Mouse (Mus musculus): ENCODE measurements around the gene Tm4sf5. TPM values are rescaled to one million over a fixed set of nuclear protein-coding genes. Genes with fewer than 3 reads are reported as not detected.

The Tm4sf5 gene
- polyA plus RNA-seq, 1 experiment from 2014 or later, result 4.7 TPM

GRCm38 (mm10) chr11:70502018-70502417, 3.0 kb upstream of the Tm4sf5 start:
- DNase-seq (no peak), ATAC-seq (ENCODE audit: low FRiP score, low TSS enrichment) (no peak)
- H3K36me3 ChIP-seq (ENCODE audit: control insufficient read depth, insufficient read depth, low read length), result no peaks in the 10 kb centered on the region
- H3K4me3 ChIP-seq (replicated peaks; ENCODE audit: low read depth, low read length), result no peak overlapping the region
- no peak overlapping the region for H3K9ac ChIP-seq (replicated peaks; ENCODE audit: low read length)
- no peaks in the 10 kb centered on the region for H3K4me1 ChIP-seq (ENCODE audit: control insufficient read depth, insufficient read depth, low read length)
- no peak overlapping the region for H3K4me2 ChIP-seq (ENCODE audit: low read length)
- H3K27ac ChIP-seq (replicated peaks; ENCODE audit: low read depth, low read length), result no peak overlapping the region
- WGBS, result 76% methylated on average over 3 of the region's 3 CpGs
- no peaks in the 10 kb centered on the region for H3K27me3 ChIP-seq (ENCODE audit: control insufficient read depth, insufficient read depth, low read length)
- no peaks in the 10 kb centered on the region for H3K9me3 ChIP-seq (ENCODE audit: control insufficient read depth, low read length)

- whole genome bisulfite sequencing, result 31% methylated on average over 4 of the region's 4 CpGs
- H3K27me3 ChIP-seq (ENCODE audit: control insufficient read depth, insufficient read depth, low read length), result no peaks in the 10 kb centered on the region
- H3K4me3 ChIP-seq (replicated peaks; ENCODE audit: low read depth, low read length), result no peak overlapping the region
- ATAC-seq (ENCODE audit: low FRiP score, low TSS enrichment) (no peak), DNase-seq (peak; percentile 76)
- H3K36me3 ChIP-seq (ENCODE audit: control insufficient read depth, insufficient read depth, low read length), result no peaks in the 10 kb centered on the region
- no peak overlapping the region for H3K4me2 ChIP-seq (ENCODE audit: low read length)
- no peaks in the 10 kb centered on the region for H3K9me3 ChIP-seq (ENCODE audit: control insufficient read depth, low read length)
- no peak overlapping the region for H3K9ac ChIP-seq (replicated peaks; ENCODE audit: low read length)
- H3K4me1 ChIP-seq (ENCODE audit: control insufficient read depth, insufficient read depth, low read length), result peaks cover 6% of the 10 kb centered on the region; the same call in 1 of the 2 replicates
- no peak overlapping the region for H3K27ac ChIP-seq (replicated peaks; ENCODE audit: low read depth, low read length)
Measured at GRCm38 (mm10) chr11:70506385-70506784, 1.3 kb downstream of the Tm4sf5 start.

- Histone ChIP-seq H3K9ac (replicated peaks; ENCODE audit: low read length) (no peak overlapping the region), H3K4me2 (ENCODE audit: low read length) (no peak overlapping the region), H3K27ac (replicated peaks; ENCODE audit: low read depth, low read length) (no peak overlapping the region), H3K4me1 (ENCODE audit: control insufficient read depth, insufficient read depth, low read length) (peaks cover 6% of the 10 kb centered on the region; the same call in 1 of the 2 replicates), H3K9me3 (ENCODE audit: control insufficient read depth, low read length) (no peaks in the 10 kb centered on the region), H3K36me3 (ENCODE audit: control insufficient read depth, insufficient read depth, low read length) (no peaks in the 10 kb centered on the region), H3K4me3 (replicated peaks; ENCODE audit: low read depth, low read length) (no peak overlapping the region), H3K27me3 (ENCODE audit: control insufficient read depth, insufficient read depth, low read length) (no peaks in the 10 kb centered on the region)
- ATAC-seq (ENCODE audit: low FRiP score, low TSS enrichment) (no peak), DNase-seq (no peak)
- WGBS, result 72% methylated on average over 7 of the region's 7 CpGs
Measured at GRCm38 (mm10) chr11:70506962-70507515, 2.0 kb downstream of the Tm4sf5 start.

- 0 out of 2 replicates have a peak overlapping the region, but pooled peaks have one; percentile 1 for H3K4me3 ChIP-seq (replicated peaks; ENCODE audit: low read depth, low read length)
- ATAC-seq (ENCODE audit: low FRiP score, low TSS enrichment), result no peak; the same call in 1 of the 2 replicates
- H3K9me3 ChIP-seq (ENCODE audit: control insufficient read depth, low read length), result no peaks in the 10 kb centered on the region
- H3K27ac ChIP-seq (replicated peaks; ENCODE audit: low read depth, low read length), result no peak overlapping the region
- WGBS, result 11% methylated on average over 19 of the region's 19 CpGs
- H3K4me1 ChIP-seq (ENCODE audit: control insufficient read depth, insufficient read depth, low read length), result peaks cover 6% of the 10 kb centered on the region; the same call in 1 of the 2 replicates
- peak overlapping the region; percentile 44 for H3K4me2 ChIP-seq (ENCODE audit: low read length)
- no peaks in the 10 kb centered on the region for H3K36me3 ChIP-seq (ENCODE audit: control insufficient read depth, insufficient read depth, low read length)
- H3K9ac ChIP-seq (replicated peaks; ENCODE audit: low read length), result no peak overlapping the region; the same call in 1 of the 2 replicates
- peak; percentile 84 for DNase-seq
- H3K27me3 ChIP-seq (ENCODE audit: control insufficient read depth, insufficient read depth, low read length), result no peaks in the 10 kb centered on the region
Measured at GRCm38 (mm10) chr11:70509753-70510564, 4.9 kb downstream of the Tm4sf5 start.

GRCm38 (mm10) chr11:70511242-70511641, 6.2 kb downstream of the Tm4sf5 start:
- no peaks in the 10 kb centered on the region for H3K27me3 ChIP-seq (ENCODE audit: control insufficient read depth, insufficient read depth, low read length)
- H3K4me3 ChIP-seq (replicated peaks; ENCODE audit: low read depth, low read length), result no peak overlapping the region
- DNase-seq (no peak), ATAC-seq (ENCODE audit: low FRiP score, low TSS enrichment) (no peak)
- 91% methylated on average over 2 of the region's 2 CpGs for WGBS
- no peak overlapping the region for H3K4me2 ChIP-seq (ENCODE audit: low read length)
- no peak overlapping the region for H3K27ac ChIP-seq (replicated peaks; ENCODE audit: low read depth, low read length)
- H3K9ac ChIP-seq (replicated peaks; ENCODE audit: low read length), result no peak overlapping the region
- H3K4me1 ChIP-seq (ENCODE audit: control insufficient read depth, insufficient read depth, low read length), result peaks cover 6% of the 10 kb centered on the region; the same call in 1 of the 2 replicates
- H3K9me3 ChIP-seq (ENCODE audit: control insufficient read depth, low read length), result no peaks in the 10 kb centered on the region
- no peaks in the 10 kb centered on the region for H3K36me3 ChIP-seq (ENCODE audit: control insufficient read depth, insufficient read depth, low read length)

GRCm38 (mm10) chr11:70511825-70512224, 6.8 kb downstream of the Tm4sf5 start:
- no peak overlapping the region for H3K4me3 ChIP-seq (replicated peaks; ENCODE audit: low read depth, low read length)
- 86% methylated on average over 7 of the region's 7 CpGs for WGBS
- DNase-seq, result no peak

GRCm38 (mm10) chr11:70512709-70513342, 7.8 kb downstream of the Tm4sf5 start:
- ATAC-seq (ENCODE audit: low FRiP score, low TSS enrichment), result no peak
- 82% methylated on average over 7 of the region's 7 CpGs for WGBS
- no peak overlapping the region for H3K9ac ChIP-seq (replicated peaks; ENCODE audit: low read length)

More at GRCm38 (mm10) chr11:70511825-70512224, 6.8 kb downstream of the Tm4sf5 start:
- H3K27ac ChIP-seq (replicated peaks; ENCODE audit: low read depth, low read length), result no peak overlapping the region
- no peak overlapping the region for H3K4me2 ChIP-seq (ENCODE audit: low read length)
- no peaks in the 10 kb centered on the region for H3K36me3 ChIP-seq (ENCODE audit: control insufficient read depth, insufficient read depth, low read length)
- no peak overlapping the region for H3K9ac ChIP-seq (replicated peaks; ENCODE audit: low read length)
- no peaks in the 10 kb centered on the region for H3K9me3 ChIP-seq (ENCODE audit: control insufficient read depth, low read length)
- H3K27me3 ChIP-seq (ENCODE audit: control insufficient read depth, insufficient read depth, low read length), result no peaks in the 10 kb centered on the region
- H3K4me1 ChIP-seq (ENCODE audit: control insufficient read depth, insufficient read depth, low read length), result peaks cover 6% of the 10 kb centered on the region; the same call in 1 of the 2 replicates
- no peak for ATAC-seq (ENCODE audit: low FRiP score, low TSS enrichment)

GRCm38 (mm10) chr11:70513520-70513919, 8.5 kb downstream of the Tm4sf5 start:
- Histone ChIP-seq H3K4me1 (ENCODE audit: control insufficient read depth, insufficient read depth, low read length) (peaks cover 6% of the 10 kb centered on the region; the same call in 1 of the 2 replicates), H3K9ac (replicated peaks; ENCODE audit: low read length) (no peak overlapping the region), H3K27me3 (ENCODE audit: control insufficient read depth, insufficient read depth, low read length) (no peaks in the 10 kb centered on the region), H3K4me3 (replicated peaks; ENCODE audit: low read depth, low read length) (no peak overlapping the region), H3K4me2 (ENCODE audit: low read length) (no peak overlapping the region), H3K9me3 (ENCODE audit: control insufficient read depth, low read length) (no peaks in the 10 kb centered on the region), H3K36me3 (ENCODE audit: control insufficient read depth, insufficient read depth, low read length) (no peaks in the 10 kb centered on the region), H3K27ac (replicated peaks; ENCODE audit: low read depth, low read length) (no peak overlapping the region)
- ATAC-seq (ENCODE audit: low FRiP score, low TSS enrichment) (no peak), DNase-seq (no peak)
- WGBS, result 48% methylated on average over 11 of the region's 11 CpGs

More at GRCm38 (mm10) chr11:70512709-70513342, 7.8 kb downstream of the Tm4sf5 start:
- Histone ChIP-seq H3K4me2 (ENCODE audit: low read length) (no peak overlapping the region), H3K9me3 (ENCODE audit: control insufficient read depth, low read length) (no peaks in the 10 kb centered on the region), H3K36me3 (ENCODE audit: control insufficient read depth, insufficient read depth, low read length) (no peaks in the 10 kb centered on the region), H3K4me1 (ENCODE audit: control insufficient read depth, insufficient read depth, low read length) (peaks cover 6% of the 10 kb centered on the region; the same call in 1 of the 2 replicates), H3K27me3 (ENCODE audit: control insufficient read depth, insufficient read depth, low read length) (no peaks in the 10 kb centered on the region), H3K4me3 (replicated peaks; ENCODE audit: low read depth, low read length) (no peak overlapping the region), H3K27ac (replicated peaks; ENCODE audit: low read depth, low read length) (no peak overlapping the region)
- no peak for DNase-seq

Measured in midbrain, embryonic 14.5 days (tissue).